Mouse (Mus musculus): ENCODE measurements around the gene 1110002E22Rik. TPM values are rescaled to one million over a fixed set of nuclear protein-coding genes. Genes with fewer than 3 reads are reported as not detected.

1110002E22Rik gene
- 0.07 and 0.41 TPM in 2 replicates for polyA plus RNA-seq (2012; rRNA removed)

GRCm38 (mm10) chr3:138064732-138065645 lies at the start of gene 1110002E22Rik:
TSS of gene 1110002E22Rik (plus strand) at chr3:138065052.

GRCm38 (mm10) chr3:138067288-138067687 lies 2.4 kb downstream of the 1110002E22Rik start, which contains the start of gene Gm5105:
TSS of gene Gm5105 (minus strand) at chr3:138067388.

Other genes with a start within 250 kb of the 1110002E22Rik start
- gene H2afz, start 200.6 kb upstream of the 1110002E22Rik start, polyA plus RNA-seq (2012; rRNA removed), result 1,762 and 2,270 TPM in 2 replicates
- 3.8 and 6.3 TPM in 2 replicates for gene Dnajb14, start 197.4 kb upstream of the 1110002E22Rik start, polyA plus RNA-seq (2012; rRNA removed)
- 73.0 and 83.2 TPM in 2 replicates for gene Lamtor3, start 146.5 kb upstream of the 1110002E22Rik start, polyA plus RNA-seq (2012; rRNA removed)
- 3.6 and 4.7 TPM in 2 replicates for gene Dapp1, start 83.5 kb upstream of the 1110002E22Rik start, polyA plus RNA-seq (2012; rRNA removed)
- gene Gm5105, start 2.3 kb downstream of the 1110002E22Rik start, polyA plus RNA-seq (2012; rRNA removed), result 0.07 and 0.08 TPM in 2 replicates
- 16.7 TPM in 2 replicates for gene Trmt10a, start 78.4 kb downstream of the 1110002E22Rik start, polyA plus RNA-seq (2012; rRNA removed)
- 6.9 and 7.5 TPM in 2 replicates for gene Mttp, start 79.9 kb downstream of the 1110002E22Rik start, polyA plus RNA-seq (2012; rRNA removed)
- not detected in 2 replicates for gene 4930579F01Rik, start 128.8 kb downstream of the 1110002E22Rik start, polyA plus RNA-seq (2012; rRNA removed)
- gene Adh7, start 152.7 kb downstream of the 1110002E22Rik start, polyA plus RNA-seq (2012; rRNA removed), result 0.02 and 0.04 TPM in 2 replicates
- gene Adh1, start 195.9 kb downstream of the 1110002E22Rik start, polyA plus RNA-seq (2012; rRNA removed), result 0.30 and 1.8 TPM in 2 replicates
- gene Adh6a, start 248.2 kb downstream of the 1110002E22Rik start, polyA plus RNA-seq (2012; rRNA removed), result not detected in 2 replicates

Data from central nervous system, embryonic 11.5 days (tissue).